Mouse (Mus musculus): ENCODE results near the gene Plekha6.
"Not testable (repeated sequence)": the region's sequence is repeated elsewhere in the genome, so short reads cannot be mapped to it uniquely, and the experiment has no call there.

The Plekha6 gene

GRCm38 (mm10) chr1:133323333-133323732 lies 159.3 kb downstream of the Plekha6 start:
- no peak for DNase-seq (ENCODE audit: low read depth)

- no peak for DNase-seq (ENCODE audit: low read depth)
These were observed 161.9 kb downstream of the Plekha6 start for GRCm38 (mm10) chr1:133325951-133326350.

DNA sequence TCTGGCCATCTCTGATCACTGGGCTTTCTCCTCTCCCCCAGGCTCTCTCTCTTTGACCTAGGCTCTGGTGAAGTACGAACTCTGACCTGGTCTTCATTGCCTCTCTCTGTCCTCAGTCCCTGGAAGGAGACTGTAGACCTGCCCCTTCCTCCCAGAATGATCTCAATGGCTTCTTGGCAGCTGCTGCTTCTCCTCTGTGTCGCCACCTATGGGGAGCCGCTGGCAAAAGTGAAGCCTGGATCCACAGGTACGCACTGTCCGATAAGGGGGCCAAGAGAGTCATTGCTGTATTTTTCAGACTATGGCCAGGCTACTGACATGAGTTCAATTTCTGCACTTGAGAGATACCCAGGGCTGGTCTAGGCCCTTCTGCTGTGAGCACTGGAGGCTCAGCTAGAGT lies 163.1 kb downstream of the Plekha6 start:
- DNase-seq (ENCODE audit: low read depth), result no peak

DNA sequence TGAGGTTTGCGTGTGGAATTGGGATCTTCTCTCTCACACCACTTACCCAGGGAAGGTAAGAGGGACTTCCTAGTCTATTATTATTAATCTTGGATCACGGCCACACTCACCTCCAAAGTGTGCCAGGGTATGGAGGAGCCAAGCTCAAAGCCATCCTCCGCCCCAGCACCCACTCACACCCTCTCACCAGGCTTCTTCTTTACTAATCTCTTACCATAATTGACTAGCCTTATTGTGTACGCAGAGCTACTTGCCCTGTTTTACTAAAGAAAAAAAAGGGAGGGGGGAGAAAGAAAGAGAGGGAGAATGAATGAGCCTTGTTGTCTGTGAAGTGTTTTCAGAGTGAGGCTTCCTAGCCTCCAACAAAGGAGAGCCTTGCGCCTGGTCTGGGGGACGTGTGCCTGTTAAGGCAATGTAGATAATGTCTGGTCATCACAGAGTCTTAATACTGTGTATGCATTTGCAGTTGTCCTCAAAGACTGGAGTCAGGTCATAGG lies 164.3 kb downstream of the Plekha6 start:
- no peak for DNase-seq (ENCODE audit: low read depth)

DNA sequence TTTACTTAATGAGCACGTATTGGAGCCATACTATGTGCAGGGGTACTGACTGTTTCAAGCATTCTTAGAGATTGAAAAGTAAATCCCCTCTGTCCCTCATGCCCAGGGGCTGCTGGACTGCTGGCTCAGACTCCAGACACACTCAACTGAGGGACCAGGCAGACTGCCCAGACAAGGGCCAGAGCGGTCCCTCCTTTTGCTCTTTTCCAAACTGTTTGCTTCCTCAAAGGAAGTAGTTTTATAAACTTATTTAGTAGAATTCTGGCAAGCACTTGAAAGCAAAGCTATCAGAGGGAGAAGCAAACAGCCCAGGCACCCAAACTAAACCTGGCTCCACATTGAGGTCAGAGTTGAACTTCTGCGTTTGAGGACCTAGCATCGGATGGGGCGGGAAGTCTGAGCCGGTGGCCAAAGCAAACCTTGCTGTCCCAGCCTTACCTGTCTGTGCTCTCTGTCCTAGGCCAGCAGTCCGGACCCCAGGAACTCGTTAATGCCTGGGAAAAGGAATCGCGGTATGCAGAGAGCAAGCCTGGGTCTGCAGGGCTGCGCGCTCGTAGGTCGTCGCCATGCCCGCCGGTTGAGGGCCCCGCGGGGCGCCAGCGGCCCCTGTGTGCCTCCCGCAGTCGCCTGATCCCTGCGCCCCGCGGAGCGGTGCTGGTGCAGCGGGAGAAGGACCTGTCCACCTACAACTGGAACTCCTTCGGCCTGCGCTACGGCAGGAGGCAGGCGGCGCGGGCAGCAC lies 165.1 kb downstream of the Plekha6 start:
- DNase-seq (ENCODE audit: low read depth), result no peak

- DNase-seq (ENCODE audit: low read depth), result no peak
These were observed 165.6 kb downstream of the Plekha6 start for GRCm38 (mm10) chr1:133329638-133329964.

DNA sequence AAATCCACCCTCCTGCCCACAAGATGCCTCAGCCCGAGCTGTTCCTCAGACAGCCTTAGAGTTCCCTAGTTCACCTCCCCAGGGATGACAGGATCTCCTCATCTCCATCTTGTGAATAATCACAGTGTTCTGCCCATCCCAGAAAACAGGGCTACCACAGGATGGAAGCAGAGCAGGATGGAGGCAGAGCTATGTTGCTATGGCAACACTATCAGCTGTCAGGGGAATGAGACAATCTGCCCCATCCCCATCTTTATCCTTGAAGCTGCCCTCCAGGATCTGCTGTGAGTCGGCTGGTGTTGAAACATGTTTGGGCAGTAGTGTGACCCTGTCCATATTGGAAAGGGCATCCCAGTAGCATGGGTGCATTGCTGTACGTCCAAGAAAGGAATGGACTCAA lies 167.1 kb downstream of the Plekha6 start:
- DNase-seq (ENCODE audit: low read depth), result no peak

GRCm38 (mm10) chr1:133332656-133333430 lies 168.8 kb downstream of the Plekha6 start:
- DNase-seq (ENCODE audit: low read depth), result no peak

DNA sequence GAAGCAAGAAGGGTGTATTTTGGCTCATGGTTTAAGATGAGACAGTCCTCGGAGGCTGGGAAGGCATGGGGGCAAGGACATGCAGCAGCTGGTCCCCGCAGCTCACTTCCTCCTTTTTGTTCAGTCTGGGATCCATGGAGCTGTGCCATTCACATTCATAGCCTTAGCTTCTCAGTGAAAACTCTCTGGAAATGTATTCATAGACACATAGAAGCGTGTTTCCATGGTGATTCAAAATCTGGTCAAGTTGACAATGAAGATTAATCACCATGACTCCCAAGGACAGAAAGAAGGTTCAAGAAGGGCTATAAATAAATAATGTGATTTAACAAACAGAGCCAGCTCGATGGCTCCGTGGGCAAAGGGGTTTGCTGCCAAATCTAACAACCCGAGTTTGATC lies 169.9 kb downstream of the Plekha6 start:
- no peak for DNase-seq (ENCODE audit: low read depth)

DNA sequence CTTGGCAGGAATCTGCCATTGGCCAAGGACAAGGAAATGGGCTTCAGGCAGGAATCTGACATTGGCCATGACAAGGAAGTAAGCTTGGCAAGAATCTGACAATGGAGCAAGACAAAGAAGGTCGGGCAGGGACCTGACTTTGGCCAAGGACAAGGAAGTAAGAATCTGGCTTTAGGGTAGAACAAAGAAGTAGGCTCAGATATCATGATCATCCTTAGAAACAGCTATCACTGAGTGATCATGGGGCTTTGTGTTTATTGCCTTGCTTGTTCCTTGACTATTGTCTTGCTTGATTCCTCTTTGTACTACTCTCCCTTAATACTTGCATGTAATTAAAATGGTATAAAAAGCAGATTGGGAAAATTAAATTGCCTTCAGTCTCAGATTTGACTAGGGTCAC lies 176.4 kb downstream of the Plekha6 start:
- DNase-seq (ENCODE audit: low read depth), result not testable (repeated sequence)

- no peak for DNase-seq (ENCODE audit: low read depth)
These were observed 180.3 kb downstream of the Plekha6 start for GRCm38 (mm10) chr1:133344357-133344756.

- no peak for DNase-seq (ENCODE audit: low read depth)
These were observed 182.5 kb downstream of the Plekha6 start for GRCm38 (mm10) chr1:133346531-133346930.

- no peak for DNase-seq (ENCODE audit: low read depth)
These were observed 183.2 kb downstream of the Plekha6 start for GRCm38 (mm10) chr1:133347226-133347625.

DNA sequence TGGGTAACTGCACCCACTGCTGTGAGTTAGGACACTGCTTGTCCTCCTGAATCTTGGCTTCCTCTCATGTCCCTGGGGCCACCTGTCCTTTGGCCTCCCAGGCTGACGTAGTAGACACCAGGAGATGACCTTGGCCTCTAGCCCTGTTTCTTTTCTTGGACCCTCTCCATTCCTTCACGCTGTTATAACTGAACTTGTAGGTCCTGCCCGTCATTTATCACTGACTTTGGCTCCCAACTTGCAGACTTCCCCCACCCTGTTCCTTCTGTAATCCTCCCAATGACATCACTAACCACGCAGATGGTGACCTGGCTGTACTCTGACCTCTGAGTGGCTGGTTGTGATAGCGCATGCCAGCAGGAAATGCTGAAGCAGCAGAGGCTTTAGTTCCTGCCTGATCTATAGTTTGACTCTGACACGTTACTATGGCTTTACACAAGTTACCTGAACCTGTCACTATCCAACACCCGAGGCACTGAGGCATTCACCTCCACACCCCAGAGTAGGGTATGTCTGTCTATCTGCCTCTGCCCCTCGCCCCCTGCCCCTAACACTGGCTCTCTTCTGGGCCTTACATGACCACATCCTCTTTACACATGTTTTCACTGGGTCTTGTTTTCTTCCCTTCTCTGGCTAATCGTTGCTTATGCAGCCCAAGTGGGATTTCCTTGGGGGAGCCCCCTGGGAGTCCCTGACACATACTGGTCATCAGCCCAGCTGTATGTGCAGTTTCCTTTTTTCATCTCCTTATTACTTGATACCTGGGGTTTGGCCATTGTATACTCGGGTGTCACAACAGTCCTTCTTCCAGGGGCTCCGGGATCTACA lies 183.9 kb downstream of the Plekha6 start:
- peak; percentile 38 for DNase-seq (ENCODE audit: low read depth)

DNA sequence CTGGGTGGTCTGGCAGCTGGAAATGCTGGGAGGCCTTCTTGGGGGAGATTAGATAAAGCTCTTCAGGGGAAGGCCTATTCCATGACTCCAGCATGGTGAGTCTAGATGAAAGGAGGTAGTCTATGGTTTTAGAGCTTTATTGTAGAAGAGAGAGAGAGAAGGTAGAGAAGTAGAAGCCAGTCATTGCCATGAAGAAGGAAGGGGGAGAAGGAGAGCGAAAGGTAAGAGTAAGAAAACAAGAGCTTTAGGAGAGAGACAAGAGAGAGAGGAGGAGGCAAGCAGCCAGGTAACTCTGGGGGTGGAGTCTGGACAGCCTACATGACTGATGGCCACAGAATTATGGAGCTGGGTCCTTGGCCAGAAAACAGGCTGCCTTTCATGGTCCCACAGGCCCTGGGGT lies 186.2 kb downstream of the Plekha6 start, which contains the start of gene Ren1:
Gene Ren1 (plus strand): TSS at position 301 of the 400 bp plus-strand sequence.
- DNase-seq (ENCODE audit: low read depth), result no peak

DNA sequence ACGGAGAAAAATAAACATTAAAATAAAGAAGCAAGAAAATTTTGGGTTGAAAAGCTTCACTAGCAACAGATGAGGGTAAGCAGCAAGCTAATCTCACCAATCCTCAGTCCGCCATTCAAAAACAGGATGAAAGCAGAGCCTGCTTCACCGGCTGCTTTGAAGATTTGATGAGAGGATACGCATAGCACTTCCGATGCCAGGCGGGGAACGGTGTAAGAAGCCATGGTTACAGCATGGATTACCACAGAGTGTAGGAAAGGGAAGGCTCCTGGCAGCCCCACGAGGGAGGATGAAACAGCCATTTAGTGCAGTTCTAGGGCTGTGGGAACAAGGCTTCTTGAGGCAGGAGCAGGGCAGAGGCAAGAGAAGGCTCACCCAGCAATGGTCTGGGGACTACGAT lies 187.8 kb downstream of the Plekha6 start:
- no peak for DNase-seq (ENCODE audit: low read depth)
